8 mouse cellular contexts compared by ENCODE assay signal in the genomic region with DNA sequence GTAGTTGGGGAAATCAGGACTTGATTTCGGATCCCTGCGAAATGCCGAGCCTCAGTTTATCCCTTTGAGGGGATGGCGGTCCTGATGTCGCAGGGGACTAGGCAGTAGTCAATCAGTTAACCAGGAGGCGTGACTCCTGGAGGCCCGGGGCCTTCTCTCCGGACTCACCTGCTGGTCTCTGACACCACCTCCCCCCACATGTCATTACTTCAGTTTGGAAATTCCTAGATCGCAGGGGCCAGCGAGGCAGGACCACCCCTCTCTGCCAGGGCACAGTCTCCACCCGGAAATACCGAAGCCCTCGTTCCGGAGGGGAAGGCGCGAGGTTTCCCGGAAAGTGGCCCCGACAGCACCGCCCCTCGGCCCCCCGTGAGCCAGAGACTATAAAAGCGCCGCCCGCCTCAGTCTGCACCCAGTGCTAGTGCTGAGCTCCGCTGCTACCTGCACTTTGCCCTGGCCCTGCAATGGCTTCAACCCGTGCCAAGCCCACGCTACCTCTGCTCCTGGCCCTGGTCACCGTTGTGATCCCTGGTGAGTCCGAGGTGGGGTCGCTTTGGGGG. TPM values are rescaled to one million over a fixed set of nuclear protein-coding genes. Genes with fewer than 3 reads are reported as not detected.
A peak's percentile ranks its signal among the peaks of the same experiment; 100 is the strongest.
DNase-seq lines count a peak whose midpoint lies in the region; ATAC-seq and TF ChIP-seq lines count a peak whose summit lies in the region.

TSS of gene Icam1 (plus strand) at position 415 of the 560 bp plus-strand sequence.

- intact Hi-C loops in heart, adult 2 months (cut with DNase I), result loop anchor here (2.0 kb wide), 1 partner anchor 13 kb away; the partner anchor contains the start of gene Icam4

- H3K4me3 ChIP-seq in ES-E14 (ENCODE audit: insufficient read depth in 1 of 2, low read depth in 1 of 2, low read length in 2 of 2, poor library complexity in 1 of 2, severe bottlenecking in 1 of 2), result peak within 1 kb of the TSS; percentile 87 to 92
- peak within 1 kb of the TSS; percentile 45 for H3K4me3 ChIP-seq in heart, adult 2 months
- H3K4me3 ChIP-seq in intestine, postnatal 0 days (ENCODE audit: low read depth, low read length), result peak within 1 kb of the TSS; percentile 45
- H3K4me3 ChIP-seq in liver, postnatal 0 days (ENCODE audit: low read depth, low read length), result peak within 1 kb of the TSS; percentile 52
- H3K4me3 ChIP-seq in neural tube, embryonic 14.5 days (ENCODE audit: low read depth, low read length), result peak within 1 kb of the TSS; percentile 7; the same call in 1 of the 2 replicates

- H3K9me3 ChIP-seq in ES-E14 (ENCODE audit: control insufficient read depth, insufficient read depth, low read depth, low read length), result no peaks in the 10 kb centered on the region
- H3K9me3 ChIP-seq in intestine, postnatal 0 days (ENCODE audit: control insufficient read depth), result no peaks in the 10 kb centered on the region
- no peaks in the 10 kb centered on the region for H3K9me3 ChIP-seq in liver, postnatal 0 days (ENCODE audit: low read length)
- H3K9me3 ChIP-seq in neural tube, embryonic 14.5 days (ENCODE audit: control insufficient read depth, low read length), result no peaks in the 10 kb centered on the region

- DNase-seq in ES-E14 (ENCODE audit: low read depth, low spot score), result no peak
- peak; percentile 83 to 86 for DNase-seq in heart, adult 2 months
- DNase-seq in liver, postnatal 0 days, result peak; percentile 84
- no peak for DNase-seq in urinary bladder, adult 2 months (ENCODE audit: low spot score)
- no peak for DNase-seq in right cerebral cortex, postnatal 36 days (ENCODE audit: low spot score in 2 of 2)

- no peaks in the 10 kb centered on the region for H3K79me2 ChIP-seq in heart, adult 2 months (replicated peaks; ENCODE audit: control insufficient read depth, insufficient read depth, low read length)

- peak within 1 kb of the TSS; percentile 85 for H3K27ac ChIP-seq in ES-E14 (ENCODE audit: insufficient read depth, low read depth, low read length, poor library complexity, severe bottlenecking)
- H3K27ac ChIP-seq in heart, adult 2 months, result peak within 1 kb of the TSS; percentile 74
- H3K27ac ChIP-seq in intestine, postnatal 0 days (ENCODE audit: low read depth, low read length), result peak within 1 kb of the TSS; percentile 36
- peak within 1 kb of the TSS; percentile 63 for H3K27ac ChIP-seq in liver, postnatal 0 days (ENCODE audit: low read depth)
- no peak within 1 kb of the TSS for H3K27ac ChIP-seq in neural tube, embryonic 14.5 days (ENCODE audit: low read depth, low read length)

- no peak for TF ChIP-seq CTCF in heart, adult 2 months (IDR thresholded peaks at IDR 0.05)
- no peak for TF ChIP-seq CTCF in intestine, postnatal 0 days (IDR thresholded peaks at IDR 0.05; ENCODE audit: low read depth)
- TF ChIP-seq CTCF in liver, postnatal 0 days (IDR thresholded peaks at IDR 0.05; ENCODE audit: low read depth), result no peak

- WGBS in heart, adult 2 months, result 2% methylated on average over 30 of the region's 30 CpGs
- under 1% methylated on average over 30 of the region's 30 CpGs for WGBS in intestine, postnatal 0 days
- 1% methylated on average over 30 of the region's 30 CpGs for WGBS in liver, postnatal 0 days (ENCODE audit: insufficient replicate concordance)
- WGBS in neural tube, embryonic 14.5 days, result under 1% methylated on average over 30 of the region's 30 CpGs

- H3K36me3 ChIP-seq in ES-E14 (ENCODE audit: control insufficient read depth, insufficient read depth, low read length, poor library complexity, severe bottlenecking), result peaks cover 18% of the 10 kb centered on the region
- no peaks in the 10 kb centered on the region for H3K36me3 ChIP-seq in heart, adult 2 months (ENCODE audit: control insufficient read depth, insufficient read depth, low read length)
- H3K36me3 ChIP-seq in intestine, postnatal 0 days (ENCODE audit: control insufficient read depth, insufficient read depth), result no peaks in the 10 kb centered on the region
- peaks cover 7% of the 10 kb centered on the region; the same call in 1 of the 2 replicates for H3K36me3 ChIP-seq in liver, postnatal 0 days (replicated peaks; ENCODE audit: insufficient read depth, low read length)
- H3K36me3 ChIP-seq in neural tube, embryonic 14.5 days (ENCODE audit: control insufficient read depth, insufficient read depth, low read length), result no peaks in the 10 kb centered on the region

- peaks cover 8 to 17% of the 10 kb centered on the region in 2 experiments; a peak in 3 of 4 replicates for H3K4me1 ChIP-seq in ES-E14 (ENCODE audit: control insufficient read depth in 2 of 2, insufficient read depth in 2 of 2, low read length in 2 of 2, poor library complexity in 1 of 2)
- peaks cover 13% of the 10 kb centered on the region for H3K4me1 ChIP-seq in heart, adult 2 months (ENCODE audit: control insufficient read depth, insufficient read depth, low read length)
- H3K4me1 ChIP-seq in intestine, postnatal 0 days (replicated peaks; ENCODE audit: control insufficient read depth, insufficient read depth, low read length), result no peaks in the 10 kb centered on the region
- peaks cover 35% of the 10 kb centered on the region for H3K4me1 ChIP-seq in liver, postnatal 0 days (ENCODE audit: insufficient read depth)
- no peaks in the 10 kb centered on the region for H3K4me1 ChIP-seq in neural tube, embryonic 14.5 days (ENCODE audit: control insufficient read depth, insufficient read depth, low read length)

- peak; percentile 48 for ATAC-seq in common myeloid progenitor, adult 5-6 weeks (replicated peaks; ENCODE audit: low read depth, poor library complexity, severe bottlenecking)
- ATAC-seq in intestine, postnatal 0 days, result peak; percentile 83
- peak; percentile 86 for ATAC-seq in liver, postnatal 0 days
- ATAC-seq in neural tube, embryonic 14.5 days (ENCODE audit: low read depth), result peak; percentile 41

- peak within 1 kb of the TSS; percentile 81 for H3K4me2 ChIP-seq in intestine, postnatal 0 days (replicated peaks; ENCODE audit: low read depth)
- peak within 1 kb of the TSS; percentile 71 for H3K4me2 ChIP-seq in liver, postnatal 0 days (ENCODE audit: low read depth, low read length)
- peak within 1 kb of the TSS; percentile 17; the same call in 1 of the 2 replicates for H3K4me2 ChIP-seq in neural tube, embryonic 14.5 days (ENCODE audit: low read depth, low read length)

- no peaks in the 10 kb centered on the region for H3K27me3 ChIP-seq in heart, adult 2 months (ENCODE audit: control insufficient read depth, insufficient read depth, low read length)
- no peaks in the 10 kb centered on the region for H3K27me3 ChIP-seq in intestine, postnatal 0 days (replicated peaks; ENCODE audit: control insufficient read depth, insufficient read depth, low read length)
- H3K27me3 ChIP-seq in liver, postnatal 0 days (ENCODE audit: insufficient read depth, low read length), result no peaks in the 10 kb centered on the region; the same call in 1 of the 2 replicates
- peaks cover 28% of the 10 kb centered on the region for H3K27me3 ChIP-seq in neural tube, embryonic 14.5 days (ENCODE audit: control insufficient read depth, insufficient read depth, low read length)

- TF ChIP-seq POLR2A in heart, adult 2 months (IDR thresholded peaks at IDR 0.05; ENCODE audit: insufficient read depth, low read depth, low read length), result peak; percentile 90

- in situ Hi-C loops in ES-E14 (cut with MboI; ENCODE audit: low sequenced_read_pairs in 2 of 2, unreplicated experiment in 2 of 2), result no loop called here

- no peak for TF ChIP-seq EP300 in heart, adult 2 months (IDR thresholded peaks at IDR 0.05; ENCODE audit: insufficient read depth, low read depth, low read length)
- no peak for TF ChIP-seq EP300 in liver, postnatal 0 days (IDR thresholded peaks at IDR 0.05; ENCODE audit: low read depth)

- H3K9ac ChIP-seq in ES-E14 (ENCODE audit: insufficient read depth, low read depth, low read length, poor library complexity, severe bottlenecking), result peak within 1 kb of the TSS; percentile 85
- peak within 1 kb of the TSS; percentile 53 for H3K9ac ChIP-seq in heart, adult 2 months (ENCODE audit: low read depth, low read length)
- H3K9ac ChIP-seq in intestine, postnatal 0 days (ENCODE audit: low read depth, low read length), result peak within 1 kb of the TSS; percentile 31; the same call in 1 of the 2 replicates
- peak within 1 kb of the TSS; percentile 51 for H3K9ac ChIP-seq in liver, postnatal 0 days (replicated peaks)
- 0 out of 2 replicates have a peak within 1 kb of the TSS, but pooled peaks have one; percentile 11 for H3K9ac ChIP-seq in neural tube, embryonic 14.5 days (replicated peaks; ENCODE audit: low read depth, low read length)

TF ChIP-seq in ES-E14, 5 proteins besides CTCF, POLR2A, EP300 and RAD21:
- peak; percentile 65; the same call in 1 of the 2 replicates for TF ChIP-seq HCFC1 (IDR thresholded peaks at IDR 0.05; ENCODE audit: borderline replicate concordance, insufficient read depth, low read length)
- no peak for TF ChIP-seq ZNF384 (IDR thresholded peaks at IDR 0.05; ENCODE audit: low read depth, low read length)

RNA-seq across cellular contexts. Expression of gene Icam1, which starts in this region (rescaled TPM):
- 153 and 310 TPM in 2 replicates for total RNA-seq in ES-E14 (2012; rRNA removed)
- 9.1 and 14.8 TPM in 2 replicates for total RNA-seq in common myeloid progenitor, adult 5-6 weeks (2017)
- total RNA-seq in heart, adult 2 months (2021), result 1 to 10 TPM; 7.6 to 9.2 TPM
- polyA plus RNA-seq in heart, adult 2 months (2012; rRNA removed), result 12.4 and 15.3 TPM in 2 replicates
- 10.2 and 11.8 TPM in 2 replicates for polyA plus RNA-seq in intestine, postnatal 0 days (2015; fragmentation: Nextera tagmentation; extraction: Ambion mirVana)
- 12.7 and 13.6 TPM in 2 replicates for polyA plus RNA-seq in liver, postnatal 0 days (2015; fragmentation: Nextera tagmentation; extraction: Ambion mirVana)
- polyA plus RNA-seq in neural tube, embryonic 14.5 days (2014; fragmentation: Nextera tagmentation; extraction: Ambion mirVana), result 1.4 and 3.6 TPM in 2 replicates
- polyA plus RNA-seq in urinary bladder, adult 2 months (2012; rRNA removed), result 27.4 and 28.7 TPM in 2 replicates

Comparison
In these comparisons a context has a peak if more than half of its experiments do, and no peak if none do; other contexts are left out.
1. DNase-seq: peak in heart, adult 2 months (2 of 2) and liver, postnatal 0 days (single experiment); none in ES-E14 (single experiment), urinary bladder, adult 2 months (single experiment) and right cerebral cortex, postnatal 36 days (0 of 2).
2. H3K4me3 ChIP-seq: peak in every context shown above with its lines; median percentile 90 in ES-E14; 52 in liver, postnatal 0 days; 45 in heart, adult 2 months; 45 in intestine, postnatal 0 days; 7 in neural tube, embryonic 14.5 days.
3. H3K9ac ChIP-seq: peak in every context shown above with its lines; median percentile 85 in ES-E14; 53 in heart, adult 2 months; 51 in liver, postnatal 0 days; 31 in intestine, postnatal 0 days; 11 in neural tube, embryonic 14.5 days.
4. H3K4me2 ChIP-seq: peak in every context shown above with its lines; median percentile 81 in intestine, postnatal 0 days; 71 in liver, postnatal 0 days; 17 in neural tube, embryonic 14.5 days.
5. Peak in every context shown above with its lines, with median percentiles within 50 percentile points of each other: ATAC-seq.